Mouse (Mus musculus) liver, embryonic 14.5 days (tissue): ENCODE measurements at regions not wholly inside any gene's neighbourhood (a gene's known extent, or its start where the extent isn't known, plus 50 kb on each side); places are given as distances from the start of the nearest gene placed in this dataset.

Experiments used
- ATAC-seq: fragments of 200-750 bp; cut with Nextera tagmentation; 2 replicates; pipeline ENCODE4 v1.8.0; 2017; ENCODE audit warnings: moderate number of reproducible peaks, mild to moderate bottlenecking, moderate library complexity; ENCODE audit not compliant: insufficient read depth
- DNase-seq, 3 experiments: peaks; one replicate each; pipeline ENCODE4 v3.0.0-alpha.2; 2012 to 2013; ENCODE audit warnings: low read depth in 3 of 3, low spot score in 3 of 3
- H3K27ac ChIP-seq: fragments of 300-500 bp; sonication (generic); 2 replicates; pipeline ENCODE4 v1.5.1; 2014; ENCODE audit warnings: moderate library complexity, mild to moderate bottlenecking, control low read depth, inconsistent platforms
- H3K27me3 ChIP-seq: fragments of 300-500 bp; sonication (generic); 2 replicates; pipeline ENCODE4 v1.6.1; 2014; ENCODE audit warnings: mild to moderate bottlenecking, low read length, moderate library complexity; ENCODE audit not compliant: control insufficient read depth, insufficient read depth
- H3K36me3 ChIP-seq: fragments of 300-500 bp; sonication (generic); replicated peaks from 2 replicates; pipeline ENCODE4 v1.6.1; 2014; ENCODE audit warnings: low read depth; ENCODE audit not compliant: control insufficient read depth, insufficient read depth
- H3K4me1 ChIP-seq, 2 experiments: fragments of 200-500 bp in 1 of 2; fragments of 300-500 bp in 1 of 2; sonication (generic) in 1 of 2; replicated peaks; 2 replicates each; pipeline ENCODE4 v1.6.1; 2012 to 2014; ENCODE audit warnings: antibody characterized with exemption in 1 of 2, inconsistent platforms in 1 of 2, low read length in 1 of 2; ENCODE audit not compliant: control insufficient read depth in 2 of 2, insufficient read depth in 2 of 2
- H3K4me2 ChIP-seq: fragments of 300-500 bp; sonication (generic); 2 replicates; pipeline ENCODE4 v1.6.1; 2014; ENCODE audit warnings: low read depth, mild to moderate bottlenecking, control low read depth, moderate library complexity
- H3K4me3 ChIP-seq, 2 experiments: fragments of 200-500 bp in 1 of 2; fragments of 300-500 bp in 1 of 2; sonication (generic) in 1 of 2; 2 replicates each; pipeline ENCODE4 v1.5.1; 2012 to 2014; ENCODE audit warnings: low read depth in 2 of 2, low read length in 2 of 2, mild to moderate bottlenecking in 2 of 2, control low read depth in 1 of 2, inconsistent platforms in 1 of 2, moderate library complexity in 1 of 2; ENCODE audit not compliant: insufficient read depth in 1 of 2
- H3K9ac ChIP-seq: fragments of 300-500 bp; sonication (generic); replicated peaks from 2 replicates; pipeline ENCODE4 v1.6.1; 2014; ENCODE audit warnings: mild to moderate bottlenecking, control low read depth, moderate library complexity
- H3K9me3 ChIP-seq: fragments of 300-500 bp; sonication (generic); 2 replicates; pipeline ENCODE4 v1.6.1; 2016; ENCODE audit warnings: low read length, mixed read lengths; ENCODE audit not compliant: control insufficient read depth
- CTCF ChIP-seq: IDR thresholded peaks from 2 replicates; pipeline ENCODE4 v1.5.1; 2016; ENCODE audit warnings: antibody characterized with exemption, low read depth, control low read depth
- EP300 ChIP-seq: IDR thresholded peaks from 2 replicates; pipeline ENCODE4 v1.6.1; 2016; ENCODE audit warnings: antibody characterized with exemption, low read depth
- WGBS: fragments of 180-500 bp; shearing (Covaris S2); extraction: QIAGEN DNeasy Blood & Tissue Kit; methylation state at CpG from one replicate; pipeline ENCODE4 v1.1.7; 2014; ENCODE audit not compliant: insufficient replicate concordance; 5-methylcytosine and 5-hydroxymethylcytosine counted together

- no peaks in the 10 kb centered on the region for H3K36me3 ChIP-seq
- H3K4me3 ChIP-seq: no peak overlapping the region
- H3K9ac ChIP-seq: no peak overlapping the region
Observed at GRCm38 (mm10) chr2:117951337-117951718, 160.3 kb upstream of the Thbs1 start.

GRCm38 (mm10) chr2:117958737-117959136, 152.9 kb upstream of the Thbs1 start:
- ATAC-seq (no peak), DNase-seq (no peak)
- Histone ChIP-seq H3K4me1 (no peaks in the 10 kb centered on the region; a peak in 1 of 4 replicates), H3K36me3 (no peaks in the 10 kb centered on the region), H3K9ac (no peak overlapping the region), H3K4me2 (no peak overlapping the region), H3K9me3 (no peaks in the 10 kb centered on the region), H3K4me3 (no peak overlapping the region), H3K27me3 (no peaks in the 10 kb centered on the region), H3K27ac (no peak overlapping the region)
- TF ChIP-seq EP300 (no peak), CTCF (no peak)
- WGBS: 44% methylated on average over 4 of the region's 4 CpGs

More at GRCm38 (mm10) chr2:117951337-117951718, 160.3 kb upstream of the Thbs1 start:
- Histone ChIP-seq H3K27me3 (no peaks in the 10 kb centered on the region), H3K4me2 (no peak overlapping the region), H3K4me1 (no peaks in the 10 kb centered on the region), H3K9me3 (no peaks in the 10 kb centered on the region), H3K27ac (no peak overlapping the region)
- 60% methylated on average over 2 of the region's 2 CpGs for WGBS
- ATAC-seq (no peak), DNase-seq (no peak)
- no peak for TF ChIP-seq CTCF
- no peak for TF ChIP-seq EP300

GRCm38 (mm10) chr2:117959440-117959839, 152.2 kb upstream of the Thbs1 start:
- Histone ChIP-seq H3K36me3 (no peaks in the 10 kb centered on the region), H3K27me3 (no peaks in the 10 kb centered on the region), H3K9ac (no peak overlapping the region), H3K4me1 (no peaks in the 10 kb centered on the region; a peak in 1 of 4 replicates), H3K4me3 (no peak overlapping the region), H3K27ac (no peak overlapping the region), H3K9me3 (no peaks in the 10 kb centered on the region), H3K4me2 (no peak overlapping the region)
- ATAC-seq (no peak), DNase-seq (no peak)
- no peak for TF ChIP-seq CTCF
- TF ChIP-seq EP300: no peak

- Histone ChIP-seq H3K9ac (no peak overlapping the region), H3K9me3 (no peaks in the 10 kb centered on the region), H3K36me3 (no peaks in the 10 kb centered on the region), H3K27me3 (no peaks in the 10 kb centered on the region), H3K4me3 (no peak overlapping the region), H3K4me1 (no peaks in the 10 kb centered on the region; a peak in 1 of 4 replicates), H3K27ac (no peak overlapping the region), H3K4me2 (no peak overlapping the region)
- TF ChIP-seq CTCF: no peak
- TF ChIP-seq EP300: no peak
- WGBS: 17% methylated on average over 4 of the region's 4 CpGs
- no peak for DNase-seq
- no peak for ATAC-seq
Observed at GRCm38 (mm10) chr2:117962531-117962930, 149.1 kb upstream of the Thbs1 start.

GRCm38 (mm10) chr2:117963526-117963925, 148.2 kb upstream of the Thbs1 start:
- Histone ChIP-seq H3K27me3 (no peaks in the 10 kb centered on the region), H3K36me3 (no peaks in the 10 kb centered on the region), H3K27ac (no peak overlapping the region), H3K4me1 (no peaks in the 10 kb centered on the region; a peak in 1 of 4 replicates), H3K4me2 (no peak overlapping the region), H3K9ac (no peak overlapping the region), H3K9me3 (no peaks in the 10 kb centered on the region), H3K4me3 (no peak overlapping the region)
- ATAC-seq (no peak), DNase-seq (no peak)
- TF ChIP-seq EP300 (no peak), CTCF (no peak)
- 53% methylated on average over 2 of the region's 2 CpGs for WGBS

- H3K27me3 ChIP-seq: no peaks in the 10 kb centered on the region
- no peak overlapping the region for H3K9ac ChIP-seq
- H3K36me3 ChIP-seq: no peaks in the 10 kb centered on the region
- ATAC-seq (no peak), DNase-seq (no peak)
- H3K27ac ChIP-seq: no peak overlapping the region
- TF ChIP-seq EP300 (no peak), CTCF (no peak)
- H3K4me2 ChIP-seq: no peak overlapping the region
- H3K9me3 ChIP-seq: no peaks in the 10 kb centered on the region
- no peaks in the 10 kb centered on the region; a peak in 1 of 4 replicates for H3K4me1 ChIP-seq
- WGBS: 53% methylated on average over 4 of the region's 4 CpGs
- no peak overlapping the region for H3K4me3 ChIP-seq
Observed at GRCm38 (mm10) chr2:117965758-117966157, 145.9 kb upstream of the Thbs1 start.
